Mouse (Mus musculus): ENCODE measurements around the gene Nfil3.
A peak's percentile ranks its signal among the peaks of the same experiment; 100 is the strongest.

The Nfil3 gene

GRCm38 (mm10) chr13:52980951-52981421 lies at the start of gene Nfil3:
TSS of gene Nfil3 (minus strand) at chr13:52981073.
- DNase-seq, result no peak

- no peak for DNase-seq
Measured at GRCm38 (mm10) chr13:53024285-53024684, 43.4 kb upstream of the Nfil3 start.

GRCm38 (mm10) chr13:53020282-53020681 lies 39.4 kb upstream of the Nfil3 start:
- no peak for DNase-seq

- no peak for DNase-seq
Measured at GRCm38 (mm10) chr13:53019532-53019931, 38.7 kb upstream of the Nfil3 start.

- DNase-seq, result no peak
Measured at GRCm38 (mm10) chr13:53018976-53019375, 38.1 kb upstream of the Nfil3 start.

- no peak for DNase-seq
Measured at GRCm38 (mm10) chr13:53017983-53018382, 37.1 kb upstream of the Nfil3 start.

- no peak for DNase-seq
Measured at GRCm38 (mm10) chr13:53017117-53017516, 36.2 kb upstream of the Nfil3 start.

- no peak for DNase-seq
Measured at GRCm38 (mm10) chr13:53011426-53011825, 30.6 kb upstream of the Nfil3 start.

GRCm38 (mm10) chr13:53008489-53009184 lies 27.8 kb upstream of the Nfil3 start:
- peak; percentile 24 for DNase-seq

- no peak for DNase-seq
Measured at GRCm38 (mm10) chr13:53007781-53008180, 26.9 kb upstream of the Nfil3 start.

- DNase-seq, result no peak
Measured at GRCm38 (mm10) chr13:53003286-53003685, 22.4 kb upstream of the Nfil3 start.

- no peak for DNase-seq
Measured at GRCm38 (mm10) chr13:53001511-53001935, 20.6 kb upstream of the Nfil3 start.

GRCm38 (mm10) chr13:53000481-53000880 lies 19.6 kb upstream of the Nfil3 start:
- no peak for DNase-seq

- DNase-seq, result no peak
Measured at GRCm38 (mm10) chr13:52998541-52998940, 17.7 kb upstream of the Nfil3 start.

GRCm38 (mm10) chr13:52997806-52998205 lies 16.9 kb upstream of the Nfil3 start:
- DNase-seq, result no peak

- DNase-seq, result no peak
Measured at GRCm38 (mm10) chr13:52996201-52996600, 15.3 kb upstream of the Nfil3 start.

- DNase-seq, result no peak
Measured at GRCm38 (mm10) chr13:52994197-52994881, 13.5 kb upstream of the Nfil3 start.

- no peak for DNase-seq
Measured at GRCm38 (mm10) chr13:52990139-52990538, 9.3 kb upstream of the Nfil3 start.

- DNase-seq, result no peak
Measured at GRCm38 (mm10) chr13:52989005-52989404, 8.1 kb upstream of the Nfil3 start.

GRCm38 (mm10) chr13:52987880-52988279 lies 7.0 kb upstream of the Nfil3 start:
- DNase-seq, result no peak

GRCm38 (mm10) chr13:52986215-52986780 lies 5.4 kb upstream of the Nfil3 start:
- DNase-seq, result no peak

- DNase-seq, result no peak
Measured at GRCm38 (mm10) chr13:52985508-52986214, 4.8 kb upstream of the Nfil3 start.

GRCm38 (mm10) chr13:52982703-52983102 lies 1.8 kb upstream of the Nfil3 start:
- DNase-seq, result peak; percentile 93

All from right cerebral cortex, postnatal 4 days (tissue).